ENCODE assay signal across 8 mouse cellular contexts in the genomic region with DNA sequence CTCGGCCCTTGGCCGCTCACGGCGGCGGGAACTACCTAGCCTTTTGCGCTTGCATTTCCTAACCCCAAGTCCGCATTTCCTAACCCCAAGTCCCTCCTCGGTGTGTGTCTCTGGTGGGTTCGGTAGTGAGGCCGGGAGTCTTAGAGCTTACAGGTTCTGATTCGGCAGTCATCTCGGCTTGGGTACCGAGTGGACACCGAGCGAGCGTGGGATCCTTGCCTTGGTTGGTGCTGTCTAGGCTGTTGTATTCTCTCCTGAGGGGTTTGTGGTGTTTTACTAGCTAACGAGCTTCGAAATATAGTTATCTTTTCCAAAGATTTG. TPM values are rescaled to one million over a fixed set of nuclear protein-coding genes. Genes with fewer than 3 reads are reported as not detected.
DNase-seq lines count a peak whose midpoint lies in the region; ATAC-seq and TF ChIP-seq lines count a peak whose summit lies in the region.

No protein-coding gene starts in this region.

- H3K4me3 ChIP-seq in thymus, adult 2 months (ENCODE audit: control insufficient read depth, insufficient read depth, low read length), result peak overlapping the region; percentile 87
- peak overlapping the region; percentile 66 to 90 for H3K4me3 ChIP-seq in liver, embryonic 14.5 days (ENCODE audit: insufficient read depth in 1 of 2, low read depth in 2 of 2, low read length in 2 of 2)

- H3K9me3 ChIP-seq in liver, embryonic 14.5 days (ENCODE audit: control insufficient read depth, low read length), result no peaks in the 10 kb centered on the region

- TF ChIP-seq POLR2A in thymus, adult 2 months (IDR thresholded peaks at IDR 0.05; ENCODE audit: control insufficient read depth, extremely low read depth, insufficient read depth, low read length, poor library complexity), result no peak

- WGBS in thymus, adult 2 months, result 5% methylated on average over 18 of the region's 18 CpGs
- WGBS in liver, embryonic 14.5 days (ENCODE audit: insufficient replicate concordance), result 5% methylated on average over 18 of the region's 18 CpGs

- no peak for ATAC-seq in cerebellum, adult (ENCODE audit: insufficient number of reproducible peaks, low FRiP score, low TSS enrichment)
- ATAC-seq in liver, embryonic 14.5 days (ENCODE audit: insufficient read depth), result no peak

- peak overlapping the region; percentile 75 for H3K9ac ChIP-seq in liver, embryonic 14.5 days (replicated peaks)

- no peak overlapping the region for H3K27ac ChIP-seq in thymus, adult 2 months (ENCODE audit: control insufficient read depth, insufficient read depth, low read length)
- no peak overlapping the region for H3K27ac ChIP-seq in liver, embryonic 14.5 days

- H3K4me1 ChIP-seq in thymus, adult 2 months (replicated peaks; ENCODE audit: control insufficient read depth, insufficient read depth, low read length), result peaks cover 43% of the 10 kb centered on the region
- H3K4me1 ChIP-seq in liver, embryonic 14.5 days (replicated peaks; ENCODE audit: control insufficient read depth in 2 of 2, insufficient read depth in 2 of 2, low read length in 1 of 2), result peaks cover 0 to 12% of the 10 kb centered on the region in 2 experiments; a peak in 3 of 4 replicates

- H3K4me2 ChIP-seq in liver, embryonic 14.5 days (ENCODE audit: low read depth), result peak overlapping the region; percentile 91

- TF ChIP-seq EP300 in liver, embryonic 14.5 days (IDR thresholded peaks at IDR 0.05; ENCODE audit: low read depth), result no peak

- H3K27me3 ChIP-seq in thymus, adult 2 months (ENCODE audit: control insufficient read depth, insufficient read depth, low read length), result no peaks in the 10 kb centered on the region
- no peaks in the 10 kb centered on the region; the same call in 1 of the 2 replicates for H3K27me3 ChIP-seq in liver, embryonic 14.5 days (ENCODE audit: control insufficient read depth, insufficient read depth, low read length)

- DNase-seq in cerebellum, adult 9-10 months, result peak; percentile 38
- DNase-seq in thymus, adult 2 months, result no peak
- no peak for DNase-seq in thymus, postnatal 25 days
- DNase-seq in liver, embryonic 14.5 days (ENCODE audit: low read depth in 3 of 3, low spot score in 3 of 3), result no peak
- no peak for DNase-seq in c-Kit-positive CD71-positive TER-119-positive erythroid progenitor cells, embryonic 14.5 days (ENCODE audit: low spot score)
- no peak for DNase-seq in cerebellum, postnatal 25 days
- no peak for DNase-seq in retina, postnatal 1 day

- no peaks in the 10 kb centered on the region for H3K36me3 ChIP-seq in thymus, adult 2 months (ENCODE audit: control insufficient read depth, insufficient read depth, low read length)
- H3K36me3 ChIP-seq in liver, embryonic 14.5 days (replicated peaks; ENCODE audit: control insufficient read depth, insufficient read depth, low read depth), result no peaks in the 10 kb centered on the region

- no peak for TF ChIP-seq CTCF in thymus, adult 2 months (IDR thresholded peaks at IDR 0.05; ENCODE audit: borderline replicate concordance, control insufficient read depth, extremely low read depth, insufficient read depth, low read length, poor library complexity)
- no peak for TF ChIP-seq CTCF in liver, embryonic 14.5 days (IDR thresholded peaks at IDR 0.05; ENCODE audit: low read depth)

RNA-seq across cellular contexts. Expression of a gene that starts 1.0 kb away (rescaled TPM):
- polyA plus RNA-seq in thymus, adult 2 months (2012; rRNA removed), result 22.2 and 29.0 TPM in 2 replicates
- polyA plus RNA-seq in liver, embryonic 14.5 days (2012; rRNA removed), result 3.7 and 6.6 TPM in 2 replicates
- polyA plus RNA-seq in liver, embryonic 14.5 days (2014; fragmentation: Nextera tagmentation; extraction: Ambion mirVana), result 19.2 and 21.5 TPM in 2 replicates
